Mouse (Mus musculus) MN1 (cell line): Measurements from ENCODE around the gene Gpr3.

ENCODE experiments used
- DNase-seq: peaks from one replicate; pipeline ENCODE4 v3.0.0-alpha.2; 2016; ENCODE audit warnings: low spot score

Gene Gpr3

DNA sequence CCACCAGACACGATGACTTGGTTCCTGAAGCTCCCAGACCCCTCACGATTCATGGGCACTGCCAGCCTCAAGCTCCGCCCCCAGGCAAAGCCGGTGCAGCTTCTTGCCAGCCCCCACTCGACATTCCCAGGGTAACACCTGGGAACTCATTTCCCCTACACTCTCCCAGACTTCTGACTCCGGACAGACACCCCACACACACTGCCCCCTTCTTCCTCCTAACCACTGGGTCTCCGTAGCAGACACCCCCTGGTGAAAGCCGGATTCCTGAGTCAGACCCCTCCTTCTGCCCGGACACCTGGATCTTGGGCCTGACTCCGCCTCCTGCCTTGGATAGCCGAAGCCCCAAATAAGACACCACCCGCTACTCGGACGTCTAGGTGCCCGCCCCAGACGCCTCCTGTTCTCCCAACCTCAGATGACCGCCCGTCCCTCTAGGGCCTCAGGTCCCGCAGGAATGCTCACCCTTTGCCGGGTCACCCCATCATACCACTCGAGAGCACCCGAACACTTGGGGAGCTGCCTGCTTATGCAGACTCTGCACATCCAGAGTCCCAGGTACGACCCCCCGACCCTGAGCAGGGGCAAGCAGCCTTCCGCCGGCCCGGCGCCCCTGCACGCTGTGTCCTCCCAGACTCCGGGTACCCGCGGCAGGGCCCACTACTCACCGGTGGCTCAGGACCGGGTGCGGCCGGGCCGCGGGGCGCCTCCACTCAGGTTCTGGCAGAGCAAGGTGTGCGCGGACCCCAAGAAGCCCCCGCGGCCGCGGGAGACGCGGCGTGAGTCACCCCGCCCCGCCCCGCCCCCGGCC lies at the start of gene Gpr3, which contains the start of gene Cd164l2:
Gene Gpr3, minus strand, starts transcription at position 786 of the 811 bp plus-strand sequence.
Gene Cd164l2, plus strand, starts transcription at position 381 of the 811 bp plus-strand sequence.
- DNase-seq = peak; percentile 45

DNA sequence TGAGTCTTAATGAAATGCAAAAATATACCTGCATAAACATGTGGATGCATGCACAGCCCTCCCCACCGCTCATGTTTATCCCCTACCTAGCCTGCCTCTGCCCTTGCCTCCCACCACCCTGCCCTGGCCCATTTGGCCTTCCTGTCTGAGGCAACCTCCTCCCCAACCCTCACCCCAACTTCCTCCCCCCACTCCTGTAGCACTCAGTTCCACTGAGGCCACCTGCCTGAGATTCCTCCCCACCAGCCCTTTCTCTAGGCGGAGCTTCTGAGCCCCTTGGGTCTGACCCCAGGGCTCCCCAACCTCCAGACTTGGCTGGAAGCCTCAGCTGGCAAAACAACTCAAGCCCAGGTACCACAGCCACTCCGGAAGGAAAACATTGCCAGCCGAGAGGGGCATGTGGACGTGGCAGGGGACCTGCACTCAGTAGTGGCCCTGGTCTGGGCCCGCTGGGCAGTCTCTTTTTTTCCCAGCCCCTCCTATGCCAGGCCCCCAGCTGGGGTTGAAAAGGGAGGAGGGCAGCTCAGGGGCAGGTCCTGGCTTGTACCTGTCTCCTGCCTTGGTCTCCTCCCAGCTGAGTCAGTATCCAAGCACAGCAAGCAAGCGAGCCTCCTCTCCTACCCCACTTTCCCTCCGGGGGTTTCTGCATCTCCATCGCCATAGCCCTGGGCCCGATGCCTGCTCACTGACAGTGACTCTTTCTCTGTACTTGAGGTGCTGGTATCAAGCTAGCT lies 49.5 kb upstream of the Gpr3 start:
- no peak for DNase-seq

DNA sequence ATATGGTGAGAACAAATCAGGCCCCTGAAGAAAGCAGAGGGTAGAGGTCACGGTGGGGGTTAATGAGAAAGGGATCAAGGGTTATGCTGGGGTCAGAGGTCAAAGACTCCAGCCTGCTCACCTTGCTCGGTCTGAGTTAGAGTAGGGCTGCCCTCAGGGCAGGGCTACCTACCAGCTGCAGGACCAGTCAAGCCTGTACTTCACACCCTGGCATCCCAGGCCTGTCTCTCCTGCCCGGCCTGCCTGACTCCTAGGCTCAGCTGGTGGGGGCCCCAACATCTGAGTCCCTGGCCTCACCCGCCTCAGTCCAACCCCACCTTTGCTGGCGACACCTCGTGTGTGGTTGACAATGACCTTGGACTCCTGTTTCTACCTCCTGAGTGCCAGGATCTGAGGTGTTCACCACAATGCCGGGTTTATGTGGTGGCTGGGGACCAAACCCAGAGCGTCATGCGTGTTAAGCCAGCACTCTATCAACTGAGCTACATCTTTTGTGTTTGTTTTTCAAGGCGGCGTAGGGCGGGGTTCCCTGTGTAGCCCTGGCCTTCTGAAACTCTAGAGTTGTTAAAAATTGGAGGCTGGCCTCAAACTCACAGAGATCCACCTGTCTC lies 45.6 kb upstream of the Gpr3 start:
- no peak for DNase-seq

DNA sequence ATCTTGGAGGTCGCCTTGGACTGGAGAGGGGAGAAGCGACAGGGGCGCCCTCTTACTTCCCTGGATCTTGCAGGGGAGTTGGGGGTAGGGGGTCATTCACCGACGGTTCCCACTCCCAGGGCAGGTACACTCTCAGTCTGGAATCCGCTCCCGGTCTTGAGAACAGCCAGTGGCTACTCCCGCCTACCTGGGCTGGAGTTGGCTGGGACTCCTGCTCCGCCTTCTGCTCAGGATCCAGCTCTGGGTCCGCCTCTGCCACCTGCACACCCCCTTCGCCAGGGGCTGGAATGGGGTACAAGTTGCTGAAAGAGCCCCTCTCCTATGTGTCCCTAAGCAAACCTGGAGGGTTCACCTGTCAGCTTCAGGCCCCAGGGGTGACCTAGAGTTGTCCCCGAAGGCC lies 44.9 kb upstream of the Gpr3 start:
- DNase-seq = no peak

DNA sequence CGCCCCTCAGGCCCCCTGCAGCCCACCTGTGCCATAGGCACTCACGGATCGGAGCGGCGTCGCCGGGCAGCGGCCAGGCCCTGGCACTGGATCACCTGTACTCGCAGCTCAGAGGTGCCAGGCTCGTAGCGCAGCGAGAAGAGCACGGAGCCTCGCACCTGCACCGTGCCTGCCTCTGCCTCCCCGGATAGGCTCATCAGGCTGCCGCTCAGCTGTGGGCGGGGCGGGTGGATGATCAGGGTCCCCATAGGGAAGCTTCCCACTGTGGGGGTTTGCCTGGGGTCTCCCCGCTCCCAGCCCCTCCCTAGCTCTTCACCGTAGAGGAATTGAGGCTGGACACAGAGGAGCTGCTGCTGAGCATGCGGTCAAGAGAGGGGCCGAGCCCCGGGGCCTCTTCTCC lies 44.5 kb upstream of the Gpr3 start:
- no peak for DNase-seq

DNA sequence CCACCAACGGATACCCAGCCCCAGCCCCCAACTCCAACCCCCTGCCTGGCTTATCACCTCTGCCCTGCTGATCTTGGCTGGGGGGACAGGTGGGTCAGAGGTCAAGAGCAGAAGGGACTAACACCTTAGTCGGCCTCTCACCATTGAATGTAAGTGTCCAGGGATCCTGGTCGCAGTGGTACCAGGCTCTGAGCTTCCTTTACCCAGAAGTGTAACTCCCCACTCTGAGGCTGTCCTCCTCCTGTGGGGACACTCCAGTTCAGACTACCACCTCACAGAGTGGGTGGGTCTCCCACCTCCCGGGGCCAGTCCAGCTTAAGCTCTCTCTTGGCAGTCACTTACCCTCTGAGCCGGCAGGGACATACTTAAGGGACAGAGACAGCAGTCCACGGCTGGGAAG lies 43.1 kb upstream of the Gpr3 start:
- no peak for DNase-seq

DNA sequence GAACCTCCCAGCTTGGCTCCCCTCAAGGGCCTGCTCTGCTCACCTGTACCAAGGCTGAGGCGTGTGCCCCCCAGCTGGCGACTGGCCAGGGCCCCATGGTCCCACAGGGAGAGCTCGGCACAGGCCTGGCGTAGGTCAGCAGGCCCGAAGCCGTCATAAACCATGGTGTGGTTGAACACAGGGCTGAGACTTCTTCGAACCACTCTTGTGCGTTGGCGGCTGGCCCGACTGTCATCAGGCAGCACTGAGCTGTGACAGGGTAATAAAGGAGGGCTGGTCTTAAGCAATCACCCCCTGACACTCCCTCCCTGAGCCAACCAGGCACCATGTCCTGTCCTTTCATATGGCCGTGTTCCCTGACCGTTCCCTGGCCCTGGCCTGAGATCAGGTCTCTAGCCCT lies 41.1 kb upstream of the Gpr3 start:
- no peak for DNase-seq

DNA sequence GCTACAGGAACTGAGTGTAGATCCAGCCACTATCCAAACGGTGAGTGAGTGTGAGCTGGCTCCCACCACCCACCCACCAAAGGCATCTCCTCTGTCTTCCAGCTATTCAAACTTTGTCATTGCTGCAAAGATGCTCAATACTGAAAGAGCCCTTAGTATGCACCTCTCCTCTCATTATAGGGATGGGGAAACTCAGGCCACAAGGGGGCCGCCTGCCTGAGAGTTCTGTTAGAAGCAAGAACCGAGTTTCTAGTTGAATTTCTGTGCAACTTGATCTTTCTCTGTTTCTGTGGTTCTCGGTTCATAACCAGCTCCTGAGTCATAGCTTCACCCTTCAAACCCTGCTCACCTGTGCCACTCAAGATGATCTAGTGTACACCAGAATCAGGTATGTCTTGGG lies 39.8 kb upstream of the Gpr3 start:
- no peak for DNase-seq

DNA sequence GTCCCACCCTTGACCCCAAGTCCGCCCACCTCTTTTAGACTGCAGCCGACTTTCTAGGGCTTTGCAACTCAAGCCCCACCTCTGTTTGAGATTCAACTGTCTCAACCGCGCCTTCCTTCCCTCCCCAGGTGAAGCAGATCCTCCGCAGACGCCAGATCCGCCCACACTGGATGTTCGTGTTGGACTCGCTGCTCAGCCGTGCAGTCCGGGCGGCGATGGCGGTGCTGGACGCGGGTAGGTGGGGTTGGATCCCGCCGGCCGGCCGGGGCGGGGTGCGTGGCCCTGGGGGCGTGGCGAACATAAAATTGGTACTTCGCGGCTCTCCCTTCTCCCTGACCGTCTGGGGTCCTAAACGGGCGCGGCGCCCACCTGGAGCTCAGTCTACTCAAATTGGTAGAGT lies 38.9 kb upstream of the Gpr3 start:
- no peak for DNase-seq

DNA sequence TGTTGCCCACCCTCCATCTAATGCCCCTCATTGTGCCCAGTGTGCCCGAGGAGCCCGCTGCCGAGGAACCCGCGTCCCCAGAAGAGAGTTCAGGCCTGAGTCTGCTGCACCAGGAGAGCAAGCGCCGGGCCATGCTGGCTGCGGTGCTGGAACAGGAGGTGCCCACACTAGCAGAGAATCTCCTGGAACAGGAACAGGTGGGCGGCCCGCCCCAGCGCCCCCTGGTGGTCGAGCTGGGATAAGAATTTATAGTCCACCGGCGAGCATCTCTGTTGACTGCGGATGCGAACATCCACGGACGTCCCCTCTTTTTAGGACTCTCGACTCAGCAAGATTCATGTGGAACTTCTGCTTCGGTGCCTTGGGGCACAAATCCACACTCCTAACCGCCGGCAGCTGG lies 38.3 kb upstream of the Gpr3 start:
- DNase-seq = peak; percentile 70

DNA sequence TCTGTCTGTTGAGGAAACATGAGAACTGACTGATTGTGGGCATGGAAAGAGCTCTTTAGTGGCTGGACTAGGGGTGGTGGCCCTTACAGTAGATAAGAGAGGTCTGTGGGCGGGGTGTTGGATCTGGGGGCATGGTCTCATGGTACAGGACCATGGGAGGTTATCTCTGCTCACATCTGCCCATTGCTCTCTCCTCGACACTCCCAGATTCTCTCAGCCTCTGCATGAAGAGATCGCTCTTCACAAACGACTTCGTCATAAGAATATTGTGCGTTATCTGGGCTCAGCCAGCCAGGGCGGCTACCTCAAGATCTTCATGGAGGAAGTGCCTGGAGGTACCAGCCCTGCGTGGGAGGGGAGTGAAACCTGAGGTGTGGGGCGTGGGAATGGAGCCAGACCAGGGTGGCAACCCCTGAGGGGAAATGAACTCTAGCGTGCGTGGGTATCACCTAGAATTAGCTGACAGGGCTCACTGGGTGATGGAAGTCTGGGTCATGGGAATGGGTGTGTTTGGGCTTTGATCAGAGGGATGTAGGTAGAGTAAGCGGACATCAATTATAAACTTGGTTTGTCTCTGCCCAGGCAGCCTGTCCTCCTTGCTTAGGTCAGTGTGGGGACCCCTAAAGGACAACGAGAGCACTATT lies 35.6 kb upstream of the Gpr3 start:
- no peak for DNase-seq

DNA sequence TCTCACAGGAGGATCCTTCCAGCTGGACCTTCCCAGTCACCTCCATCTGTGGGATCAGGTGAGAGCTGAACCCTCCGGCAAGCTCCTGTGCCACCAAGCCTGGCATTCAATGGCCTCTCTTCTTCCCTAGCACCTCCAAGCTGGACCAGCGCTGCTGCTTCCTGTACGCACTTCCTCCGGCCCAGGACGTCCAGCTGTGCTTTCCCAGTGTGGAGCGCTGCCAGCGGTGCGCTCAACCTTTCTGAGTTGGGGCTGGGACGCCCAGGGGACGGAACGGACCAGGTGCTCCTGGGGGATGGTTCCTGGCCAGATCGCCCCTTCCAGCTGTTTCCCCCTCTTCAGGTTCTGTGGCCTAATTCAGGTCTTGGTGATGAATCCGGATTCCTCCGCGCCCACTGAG lies 34.7 kb upstream of the Gpr3 start:
- DNase-seq = no peak

DNA sequence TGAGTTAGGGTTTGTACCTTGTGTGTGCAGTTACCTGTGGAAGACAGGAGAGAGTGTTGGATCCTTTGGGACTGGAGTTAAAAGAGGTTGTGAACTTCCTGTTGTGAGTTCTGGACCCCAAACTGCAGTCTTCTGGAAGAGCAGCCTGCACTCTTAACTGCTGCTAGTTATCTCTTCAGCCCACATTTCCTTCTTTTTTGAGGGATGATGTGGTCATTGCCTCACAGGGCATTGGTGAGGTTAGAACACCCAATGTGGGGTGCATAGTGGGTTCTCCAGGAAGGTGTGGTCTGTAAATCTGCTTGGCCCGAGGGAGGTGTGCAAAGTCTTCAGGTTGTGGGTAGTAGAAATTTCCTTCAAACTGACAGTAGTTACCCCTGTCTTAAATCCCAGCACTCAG lies 32.0 kb upstream of the Gpr3 start:
- no peak for DNase-seq

DNA sequence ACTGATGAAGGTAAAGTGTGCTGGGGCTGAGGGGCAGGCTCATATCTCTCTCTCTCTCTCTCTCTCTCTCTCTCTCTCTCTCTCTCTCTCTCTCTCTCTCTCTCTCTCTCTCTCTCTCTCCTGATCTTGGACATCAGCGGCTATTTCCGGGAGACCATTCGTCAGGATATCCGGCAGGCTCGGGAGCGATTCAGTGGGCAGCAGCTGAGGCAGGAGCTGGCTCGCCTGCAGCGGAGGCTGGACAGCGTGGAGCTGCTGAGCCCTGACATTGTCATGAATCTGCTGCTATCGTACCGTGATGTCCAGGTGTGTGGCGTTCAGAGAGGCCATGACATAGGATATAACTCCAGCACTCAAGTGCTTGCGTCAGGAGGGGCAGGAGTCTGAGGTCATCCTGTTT lies 31.2 kb upstream of the Gpr3 start:
- no peak for DNase-seq

DNA sequence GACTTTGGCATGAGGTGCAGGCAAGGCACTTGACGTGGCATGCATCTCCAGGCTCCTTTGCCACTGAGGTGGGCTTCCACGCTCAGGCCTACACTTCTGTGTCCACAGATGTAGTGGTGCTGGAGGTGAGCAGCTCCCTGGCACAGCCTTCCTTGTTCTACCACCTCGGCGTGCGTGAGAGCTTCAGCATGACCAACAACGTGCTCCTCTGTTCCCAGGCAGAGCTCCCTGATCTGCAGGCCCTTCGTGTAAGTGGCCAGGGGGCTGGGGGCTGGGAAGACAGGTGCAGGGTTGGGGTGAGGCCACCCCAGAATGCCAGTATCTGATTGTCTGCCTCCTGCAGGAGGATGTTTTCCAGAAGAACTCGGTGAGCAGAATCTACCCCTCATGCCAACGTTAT lies 30.4 kb upstream of the Gpr3 start:
- DNase-seq = no peak

DNA sequence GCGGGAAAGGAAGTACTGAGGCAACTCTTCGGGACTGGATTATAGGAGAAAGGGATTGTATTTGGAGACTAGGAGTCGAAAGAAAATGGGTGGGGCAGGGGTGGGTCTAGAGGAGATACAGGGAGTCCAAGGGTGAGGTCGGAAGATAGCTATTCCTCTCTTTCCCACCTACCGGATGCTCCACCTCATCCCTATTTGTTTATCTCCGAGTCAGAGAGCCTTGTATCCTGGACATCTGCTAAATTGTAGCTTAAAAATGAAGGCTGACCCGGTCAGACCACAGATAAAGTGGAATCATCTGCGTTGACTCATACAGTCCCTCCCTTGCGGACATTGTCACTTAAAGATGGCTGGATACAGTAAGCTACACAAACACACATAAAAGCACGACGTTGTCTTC lies 29.6 kb upstream of the Gpr3 start:
- peak; percentile 62 for DNase-seq

DNA sequence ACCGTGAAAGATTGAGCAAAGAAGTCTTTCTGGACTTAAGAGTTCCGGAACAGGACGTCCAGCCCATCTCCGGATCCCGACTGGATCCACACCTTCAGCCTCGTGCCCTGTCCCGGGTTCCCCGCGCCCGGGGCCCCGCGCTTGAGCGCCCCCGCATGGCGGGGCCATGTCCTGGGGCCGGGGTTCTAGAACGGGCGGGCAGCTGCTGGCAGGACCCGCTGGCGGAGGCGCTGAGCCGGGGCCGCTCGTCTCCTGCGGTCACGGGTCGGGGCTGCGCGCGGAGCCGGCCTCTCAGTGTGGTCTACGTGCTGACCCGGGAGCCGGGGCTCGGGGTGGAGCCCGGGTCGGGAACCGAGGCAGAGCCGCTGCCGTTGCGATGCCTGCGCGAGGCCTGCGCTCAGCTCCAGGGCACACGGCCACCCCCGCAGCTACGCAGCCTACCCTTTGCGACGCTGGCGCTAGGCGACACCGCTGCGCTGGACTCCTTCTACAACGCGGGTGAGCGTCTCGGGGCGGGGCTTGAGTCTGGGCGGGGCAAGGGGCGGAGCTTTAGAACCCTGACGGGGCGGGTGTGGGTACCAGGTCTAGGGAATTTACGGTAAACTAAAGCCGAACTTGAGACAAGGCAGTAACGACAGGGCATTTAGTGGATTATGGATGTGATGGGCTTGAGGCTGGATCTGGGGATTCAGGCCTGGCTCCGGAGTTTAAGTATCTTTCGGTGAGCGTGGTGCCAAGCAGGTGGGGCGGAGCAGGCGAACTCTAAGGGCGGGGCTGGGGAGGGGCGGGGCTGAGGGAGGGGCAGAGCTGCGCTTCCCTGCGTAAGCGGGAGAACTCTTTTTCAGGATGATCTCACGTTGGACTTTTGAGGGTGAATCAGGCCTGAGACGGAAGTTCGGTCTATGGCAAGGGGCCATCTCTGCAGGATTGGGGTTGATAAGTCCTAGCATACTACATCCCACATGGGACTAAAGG lies 28.9 kb upstream of the Gpr3 start:
- DNase-seq = peak; percentile 93

DNA sequence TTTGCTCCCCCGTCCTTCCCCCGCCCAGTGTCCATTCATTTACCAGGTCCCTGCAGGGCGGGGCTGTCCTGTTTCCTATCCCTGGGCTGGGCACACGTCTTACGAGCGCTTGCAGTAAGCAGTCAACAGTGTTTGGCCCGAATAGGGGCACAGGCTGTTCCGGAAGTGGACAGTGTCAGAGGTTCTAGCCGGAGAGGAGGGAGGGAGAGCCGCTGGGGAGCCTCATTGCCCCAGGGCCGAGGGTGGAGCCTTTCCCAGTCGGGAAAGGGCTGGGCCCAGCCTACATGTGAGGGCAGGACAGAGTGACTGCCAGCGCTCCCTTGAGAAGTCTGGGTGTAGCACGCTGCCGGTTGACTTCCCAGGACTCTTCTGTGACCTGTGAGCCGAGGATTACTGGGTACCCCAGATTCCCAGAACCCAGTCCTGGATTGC lies 28.2 kb upstream of the Gpr3 start, which contains the start of gene Map3k6:
Gene Map3k6, plus strand, starts transcription at position 329 of the 432 bp plus-strand sequence.
- peak; percentile 83 for DNase-seq

DNA sequence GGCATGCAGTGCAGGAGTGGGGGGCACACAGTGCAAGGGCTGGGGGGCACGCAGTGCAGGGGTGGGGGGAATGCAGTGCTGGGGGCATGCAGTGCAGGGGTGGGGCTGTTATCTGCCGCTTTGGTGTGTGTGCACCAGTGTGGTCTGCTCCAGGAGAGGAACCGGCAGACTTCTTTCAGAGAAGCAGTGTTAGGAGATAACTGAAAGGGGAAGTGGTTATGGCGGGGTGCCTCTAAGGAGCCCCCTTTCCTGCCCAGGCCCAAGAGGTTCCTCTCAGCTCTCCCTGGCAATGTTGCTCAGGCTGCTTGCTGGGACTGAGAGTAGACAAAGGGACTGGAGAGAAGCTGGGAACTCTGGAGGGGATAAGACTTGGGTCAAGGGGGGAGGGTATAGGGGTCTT lies 25.6 kb upstream of the Gpr3 start:
- DNase-seq = no peak

DNA sequence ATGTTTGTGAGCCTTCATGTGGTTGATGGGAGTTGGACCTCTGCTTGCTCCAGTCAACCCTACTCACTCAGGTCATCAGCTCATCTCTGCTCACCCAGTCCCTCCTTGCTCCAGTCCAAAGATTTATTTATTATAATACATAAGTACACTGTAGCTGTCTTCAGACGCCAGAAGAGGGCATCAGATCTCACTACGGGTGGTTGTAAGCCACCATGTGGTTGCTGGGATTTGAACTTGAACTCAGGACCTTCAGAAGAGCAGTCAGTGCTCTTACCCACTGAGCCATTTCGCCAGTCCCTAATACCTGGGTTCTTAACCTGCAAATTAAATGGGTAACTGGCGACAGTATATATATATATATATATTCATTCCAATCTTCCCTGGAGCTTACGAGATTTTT lies 23.1 kb upstream of the Gpr3 start:
- no peak for DNase-seq

DNA sequence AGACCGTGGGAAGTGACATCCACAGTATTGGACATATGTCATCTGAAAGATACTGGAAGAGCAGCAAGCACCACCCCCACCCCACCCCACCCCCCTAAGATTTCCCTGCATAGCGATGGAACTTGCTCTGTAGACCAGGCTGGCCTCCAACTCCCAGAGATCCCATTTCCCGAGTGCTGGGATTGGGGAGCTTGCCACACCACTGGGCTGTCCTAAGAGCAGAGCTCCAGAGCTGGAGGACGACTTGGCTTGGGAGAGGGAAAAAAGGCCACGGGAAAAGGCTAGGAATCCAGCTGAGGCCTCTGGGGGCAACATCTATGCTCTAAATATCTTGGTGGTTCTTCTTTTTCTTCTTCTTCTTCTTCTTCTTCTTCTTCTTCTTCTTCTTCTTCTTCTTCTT lies 22.4 kb upstream of the Gpr3 start:
- DNase-seq = no peak
